Mouse (Mus musculus): ENCODE measurements at regions not wholly inside any gene's neighbourhood (a gene's known extent, or its start where the extent isn't known, plus 50 kb on each side); places are given as distances from the start of the nearest gene placed in this dataset.

DNA sequence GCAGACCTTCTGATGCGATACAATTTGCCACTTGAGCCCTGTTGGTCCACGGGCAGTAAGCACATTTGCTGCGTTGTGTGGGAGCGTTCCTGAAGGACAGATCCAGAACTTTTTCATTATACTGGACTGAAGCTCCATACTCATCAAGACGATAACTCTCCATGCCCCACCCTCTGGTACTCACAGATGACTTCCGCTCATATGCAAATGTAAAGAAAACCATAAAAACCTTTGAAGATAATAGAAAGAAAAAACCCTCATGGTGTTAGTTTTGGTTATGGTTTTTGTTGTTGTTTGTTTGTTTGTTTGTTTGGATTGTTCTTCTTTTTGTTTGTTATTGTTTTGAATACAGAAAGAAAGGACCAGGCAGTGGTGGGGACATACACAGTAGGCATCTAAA, 86.0 kb upstream of the Calm2 start:
- Histone ChIP-seq H3K79me3 (ENCODE audit: low read depth) (no peaks in the 10 kb centered on the region), H3K27me3 (ENCODE audit: control insufficient read depth, insufficient read depth, insufficient read length) (no peaks in the 10 kb centered on the region), H3K79me2 (ENCODE audit: control insufficient read depth, insufficient read depth) (no peaks in the 10 kb centered on the region), H3ac (ENCODE audit: control insufficient read depth, insufficient read length, low read depth) (no peak overlapping the region), H3K4me3 (ENCODE audit: insufficient read depth, poor library complexity, severe bottlenecking) (no peak overlapping the region), H3K36me3 (ENCODE audit: control insufficient read depth, insufficient read depth) (no peaks in the 10 kb centered on the region)
- no peak for TF ChIP-seq FOSL1 (IDR thresholded peaks at IDR 0.05; ENCODE audit: insufficient read depth, low read length, poor library complexity, severe bottlenecking)
- TF ChIP-seq MAX (IDR thresholded peaks at IDR 0.05): no peak
- no peak for TF ChIP-seq USF1 (IDR thresholded peaks at IDR 0.05; ENCODE audit: low read depth)
- no peak for TF ChIP-seq MYOD1 (IDR thresholded peaks at IDR 0.05; ENCODE audit: control insufficient read depth, insufficient read length, low read depth)
- TF ChIP-seq CTCF (IDR thresholded peaks at IDR 0.05; ENCODE audit: control insufficient read depth, insufficient read depth, insufficient read length): no peak
- TF ChIP-seq CEBPB (IDR thresholded peaks at IDR 0.05; ENCODE audit: low read depth): no peak
- no peak for TF ChIP-seq MYOG (IDR thresholded peaks at IDR 0.05; ENCODE audit: control insufficient read depth, extremely low read depth, insufficient read length)

DNA sequence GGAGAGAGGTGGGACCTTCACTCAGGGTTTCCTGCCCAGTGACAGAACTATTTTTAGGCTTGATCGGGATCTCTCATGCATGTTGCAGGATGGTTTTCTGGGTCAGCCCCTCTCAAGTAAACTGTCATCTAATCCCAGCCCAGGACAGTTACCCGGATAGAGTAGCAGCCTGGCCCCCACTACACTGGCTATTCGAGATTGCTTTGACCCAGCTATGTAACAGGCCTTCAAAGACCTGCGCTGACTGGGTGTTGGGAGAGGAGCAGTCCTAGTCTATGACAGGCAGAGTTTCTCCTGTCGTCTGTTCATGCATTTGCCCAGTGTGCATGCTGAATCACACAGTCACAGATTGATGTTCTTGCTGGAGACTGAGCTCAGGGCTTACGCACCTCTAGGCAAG, 86.2 kb upstream of the Epcam start:
- Histone ChIP-seq H3K36me3 (ENCODE audit: control insufficient read depth, insufficient read depth) (no peaks in the 10 kb centered on the region), H3K79me2 (ENCODE audit: control insufficient read depth, insufficient read depth) (no peaks in the 10 kb centered on the region), H3K79me3 (ENCODE audit: low read depth) (no peaks in the 10 kb centered on the region), H3ac (ENCODE audit: control insufficient read depth, insufficient read length, low read depth) (no peak overlapping the region), H3K4me3 (ENCODE audit: insufficient read depth, poor library complexity, severe bottlenecking) (no peak overlapping the region), H3K27me3 (ENCODE audit: control insufficient read depth, insufficient read depth, insufficient read length) (peaks cover 9% of the 10 kb centered on the region)
- TF ChIP-seq MAX (IDR thresholded peaks at IDR 0.05) (no peak), USF1 (IDR thresholded peaks at IDR 0.05; ENCODE audit: low read depth) (no peak), FOSL1 (IDR thresholded peaks at IDR 0.05; ENCODE audit: insufficient read depth, low read length, poor library complexity, severe bottlenecking) (no peak), MYOD1 (IDR thresholded peaks at IDR 0.05; ENCODE audit: control insufficient read depth, insufficient read length, low read depth) (no peak), CTCF (IDR thresholded peaks at IDR 0.05; ENCODE audit: control insufficient read depth, insufficient read depth, insufficient read length) (no peak), MYOG (IDR thresholded peaks at IDR 0.05; ENCODE audit: control insufficient read depth, extremely low read depth, insufficient read length) (no peak), CEBPB (IDR thresholded peaks at IDR 0.05; ENCODE audit: low read depth) (no peak)

DNA sequence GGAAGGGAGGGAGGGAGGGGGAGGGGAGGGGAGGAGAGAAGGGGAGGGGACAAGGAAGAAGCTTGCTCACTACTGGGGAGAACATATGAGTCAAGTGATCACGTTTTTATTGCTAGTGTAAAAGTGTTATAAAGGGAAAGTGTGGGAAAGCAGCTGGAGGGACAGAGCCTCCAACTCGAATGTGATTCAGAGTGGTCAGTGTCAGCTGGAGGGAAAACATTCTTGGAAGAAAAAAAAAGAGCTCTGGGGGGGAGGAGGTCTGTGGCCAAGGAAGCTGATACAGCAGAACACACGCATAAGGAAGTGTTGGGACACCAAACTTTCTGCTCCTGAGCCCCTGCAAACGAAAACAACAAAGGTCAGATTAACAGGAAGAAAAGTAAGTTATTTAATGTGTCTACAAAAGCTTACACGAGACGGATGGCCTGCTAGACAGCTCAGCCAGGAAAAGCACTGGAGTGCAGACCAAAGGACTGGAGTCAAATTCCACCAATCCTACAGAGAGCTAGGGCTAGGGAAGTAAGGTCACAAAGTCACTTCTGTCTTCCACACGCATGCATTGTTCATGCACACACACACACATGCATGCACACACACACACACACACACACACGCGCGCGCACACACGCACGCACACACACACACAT, 85.1 kb upstream of the Epcam start:
- Histone ChIP-seq H3K4me3 (ENCODE audit: insufficient read depth, poor library complexity, severe bottlenecking) (no peak overlapping the region), H3K79me3 (ENCODE audit: low read depth) (no peaks in the 10 kb centered on the region), H3ac (ENCODE audit: control insufficient read depth, insufficient read length, low read depth) (no peak overlapping the region), H3K36me3 (ENCODE audit: control insufficient read depth, insufficient read depth) (no peaks in the 10 kb centered on the region), H3K27me3 (ENCODE audit: control insufficient read depth, insufficient read depth, insufficient read length) (no peaks in the 10 kb centered on the region), H3K79me2 (ENCODE audit: control insufficient read depth, insufficient read depth) (no peaks in the 10 kb centered on the region)
- no peak for TF ChIP-seq FOSL1 (IDR thresholded peaks at IDR 0.05; ENCODE audit: insufficient read depth, low read length, poor library complexity, severe bottlenecking)
- no peak for TF ChIP-seq MYOD1 (IDR thresholded peaks at IDR 0.05; ENCODE audit: control insufficient read depth, insufficient read length, low read depth)
- no peak for TF ChIP-seq MAX (IDR thresholded peaks at IDR 0.05)
- TF ChIP-seq MYOG (IDR thresholded peaks at IDR 0.05; ENCODE audit: control insufficient read depth, extremely low read depth, insufficient read length): no peak
- no peak for TF ChIP-seq CTCF (IDR thresholded peaks at IDR 0.05; ENCODE audit: control insufficient read depth, insufficient read depth, insufficient read length)
- TF ChIP-seq USF1 (IDR thresholded peaks at IDR 0.05; ENCODE audit: low read depth): no peak
- TF ChIP-seq CEBPB (IDR thresholded peaks at IDR 0.05; ENCODE audit: low read depth): no peak

DNA sequence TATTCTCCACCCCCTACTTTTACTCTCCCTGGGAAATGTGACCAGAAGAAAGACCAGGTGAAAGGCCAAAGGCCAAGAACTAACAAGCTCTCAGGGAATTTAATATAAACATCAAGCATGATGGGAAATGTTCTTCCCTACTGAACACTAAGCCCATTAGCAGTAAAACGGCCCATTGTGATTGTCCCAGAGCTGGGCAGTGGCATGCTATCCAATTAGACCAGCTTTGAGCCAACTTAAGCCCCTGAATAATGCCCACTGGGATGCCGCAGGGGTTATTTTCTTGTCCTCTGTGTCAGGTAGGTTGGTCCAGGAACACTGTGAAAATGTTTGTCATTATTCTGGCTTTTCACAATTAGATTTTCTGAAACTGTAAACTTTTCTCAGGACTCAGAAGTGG, 81.2 kb upstream of the Epcam start:
- Histone ChIP-seq H3K4me3 (ENCODE audit: insufficient read depth, poor library complexity, severe bottlenecking) (no peak overlapping the region), H3K36me3 (ENCODE audit: control insufficient read depth, insufficient read depth) (no peaks in the 10 kb centered on the region), H3K79me3 (ENCODE audit: low read depth) (no peaks in the 10 kb centered on the region), H3K27me3 (ENCODE audit: control insufficient read depth, insufficient read depth, insufficient read length) (no peaks in the 10 kb centered on the region), H3ac (ENCODE audit: control insufficient read depth, insufficient read length, low read depth) (no peak overlapping the region), H3K79me2 (ENCODE audit: control insufficient read depth, insufficient read depth) (no peaks in the 10 kb centered on the region)
- TF ChIP-seq USF1 (IDR thresholded peaks at IDR 0.05; ENCODE audit: low read depth): no peak
- TF ChIP-seq CTCF (IDR thresholded peaks at IDR 0.05; ENCODE audit: control insufficient read depth, insufficient read depth, insufficient read length): no peak
- no peak for TF ChIP-seq MAX (IDR thresholded peaks at IDR 0.05)
- no peak for TF ChIP-seq CEBPB (IDR thresholded peaks at IDR 0.05; ENCODE audit: low read depth)
- no peak for TF ChIP-seq MYOD1 (IDR thresholded peaks at IDR 0.05; ENCODE audit: control insufficient read depth, insufficient read length, low read depth)
- TF ChIP-seq FOSL1 (IDR thresholded peaks at IDR 0.05; ENCODE audit: insufficient read depth, low read length, poor library complexity, severe bottlenecking): no peak
- no peak for TF ChIP-seq MYOG (IDR thresholded peaks at IDR 0.05; ENCODE audit: control insufficient read depth, extremely low read depth, insufficient read length)

DNA sequence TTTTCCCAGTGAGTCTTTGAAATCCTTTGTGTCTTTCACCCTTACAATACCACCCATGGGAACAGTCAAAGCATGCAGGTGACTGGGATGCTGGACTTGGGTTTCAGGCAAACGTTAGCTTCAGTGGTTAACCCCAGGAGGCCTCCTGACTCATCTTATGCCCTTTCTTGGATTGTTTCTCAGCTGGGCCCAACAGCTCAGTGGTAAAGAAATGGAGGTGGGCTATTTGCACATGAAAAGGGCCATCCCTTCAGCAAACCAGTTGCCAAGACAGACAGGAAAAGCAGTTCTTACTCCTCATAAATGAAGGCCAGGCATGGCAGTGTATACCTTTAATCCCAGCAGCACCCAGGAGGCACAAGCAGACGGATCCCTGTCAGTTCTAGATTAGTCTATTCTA, 77.4 kb upstream of the Epcam start:
- Histone ChIP-seq H3K27me3 (ENCODE audit: control insufficient read depth, insufficient read depth, insufficient read length) (no peaks in the 10 kb centered on the region), H3K36me3 (ENCODE audit: control insufficient read depth, insufficient read depth) (no peaks in the 10 kb centered on the region), H3K79me3 (ENCODE audit: low read depth) (no peaks in the 10 kb centered on the region), H3ac (ENCODE audit: control insufficient read depth, insufficient read length, low read depth) (no peak overlapping the region), H3K4me3 (ENCODE audit: insufficient read depth, poor library complexity, severe bottlenecking) (no peak overlapping the region), H3K79me2 (ENCODE audit: control insufficient read depth, insufficient read depth) (no peaks in the 10 kb centered on the region)
- no peak for TF ChIP-seq MYOG (IDR thresholded peaks at IDR 0.05; ENCODE audit: control insufficient read depth, extremely low read depth, insufficient read length)
- TF ChIP-seq USF1 (IDR thresholded peaks at IDR 0.05; ENCODE audit: low read depth): no peak
- TF ChIP-seq MYOD1 (IDR thresholded peaks at IDR 0.05; ENCODE audit: control insufficient read depth, insufficient read length, low read depth): no peak
- TF ChIP-seq FOSL1 (IDR thresholded peaks at IDR 0.05; ENCODE audit: insufficient read depth, low read length, poor library complexity, severe bottlenecking): no peak
- TF ChIP-seq CTCF (IDR thresholded peaks at IDR 0.05; ENCODE audit: control insufficient read depth, insufficient read depth, insufficient read length): no peak
- no peak for TF ChIP-seq CEBPB (IDR thresholded peaks at IDR 0.05; ENCODE audit: low read depth)
- no peak for TF ChIP-seq MAX (IDR thresholded peaks at IDR 0.05)
